Mouse (Mus musculus) liver, embryonic 12.5 days (tissue): ENCODE measurements at regions not wholly inside any gene's neighbourhood (a gene's known extent, or its start where the extent isn't known, plus 50 kb on each side); places are given as distances from the start of the nearest gene placed in this dataset.

Source experiments
- ATAC-seq: fragments of 200-750 bp; cut with Nextera tagmentation; 2 replicates; pipeline ENCODE4 v1.8.0; 2017; ENCODE audit warnings: moderate number of reproducible peaks, mild to moderate bottlenecking, moderate library complexity
- H3K27ac ChIP-seq: fragments of 300-500 bp; sonication (generic); 2 replicates; pipeline ENCODE4 v1.5.1; 2016; ENCODE audit warnings: mild to moderate bottlenecking
- H3K27me3 ChIP-seq: fragments of 300-500 bp; sonication (generic); replicated peaks from 2 replicates; pipeline ENCODE4 v1.6.1; 2016; ENCODE audit warnings: mild to moderate bottlenecking, moderate library complexity
- H3K36me3 ChIP-seq: fragments of 300-500 bp; sonication (generic); 2 replicates; pipeline ENCODE4 v1.6.1; 2016; ENCODE audit warnings: mild to moderate bottlenecking, moderate library complexity
- H3K4me1 ChIP-seq: fragments of 300-500 bp; sonication (generic); 2 replicates; pipeline ENCODE4 v1.6.1; 2016
- H3K4me2 ChIP-seq: fragments of 300-500 bp; sonication (generic); 2 replicates; pipeline ENCODE4 v1.6.1; 2016; ENCODE audit warnings: mild to moderate bottlenecking, moderate library complexity
- H3K4me3 ChIP-seq: fragments of 300-500 bp; sonication (generic); 2 replicates; pipeline ENCODE4 v1.5.1; 2016; ENCODE audit warnings: mild to moderate bottlenecking, moderate library complexity
- H3K9ac ChIP-seq: fragments of 300-500 bp; sonication (generic); 2 replicates; pipeline ENCODE4 v1.6.1; 2016; ENCODE audit warnings: mild to moderate bottlenecking, moderate library complexity
- H3K9me3 ChIP-seq: fragments of 300-500 bp; sonication (generic); replicated peaks from 2 replicates; pipeline ENCODE4 v1.6.1; 2016; ENCODE audit warnings: mild to moderate bottlenecking, moderate library complexity
- WGBS: fragments of 180-500 bp; shearing (Covaris S2); methylation state at CpG from one replicate; pipeline ENCODE4 v1.1.7; 2016; ENCODE audit not compliant: insufficient replicate concordance; 5-methylcytosine and 5-hydroxymethylcytosine counted together

DNA sequence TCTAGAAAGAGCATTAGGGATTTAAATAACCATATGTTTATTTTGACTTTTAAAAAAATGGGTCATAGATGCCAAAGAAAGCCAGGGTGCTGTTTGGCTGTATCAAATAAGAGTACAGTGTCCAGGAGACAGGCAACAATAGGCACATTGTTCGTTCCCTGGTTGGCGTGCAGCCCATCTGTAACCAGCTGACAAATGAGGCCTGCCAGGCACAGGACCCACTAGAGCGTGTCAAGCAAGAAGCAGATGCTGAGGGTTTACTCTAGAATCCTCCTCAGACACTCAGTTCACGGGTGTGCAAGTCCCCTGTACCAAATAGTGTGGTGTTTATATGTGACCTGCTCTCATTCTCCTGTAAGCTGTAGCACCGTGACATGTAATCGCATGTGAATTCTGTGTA is 86.2 kb upstream of the Nck2 start:
- H3K9ac ChIP-seq = no peak overlapping the region
- H3K4me1 ChIP-seq = 0 out of 2 replicates have a peak, but pooled peaks cover 9% of the 10 kb centered on the region
- no peaks in the 10 kb centered on the region for H3K9me3 ChIP-seq
- 78% methylated on average over 6 of the region's 6 CpGs for WGBS
- no peak overlapping the region for H3K4me2 ChIP-seq
- H3K27me3 ChIP-seq = peaks cover 22% of the 10 kb centered on the region
- no peak for ATAC-seq
- H3K27ac ChIP-seq = no peak overlapping the region
- no peaks in the 10 kb centered on the region for H3K36me3 ChIP-seq
- no peak overlapping the region for H3K4me3 ChIP-seq

DNA sequence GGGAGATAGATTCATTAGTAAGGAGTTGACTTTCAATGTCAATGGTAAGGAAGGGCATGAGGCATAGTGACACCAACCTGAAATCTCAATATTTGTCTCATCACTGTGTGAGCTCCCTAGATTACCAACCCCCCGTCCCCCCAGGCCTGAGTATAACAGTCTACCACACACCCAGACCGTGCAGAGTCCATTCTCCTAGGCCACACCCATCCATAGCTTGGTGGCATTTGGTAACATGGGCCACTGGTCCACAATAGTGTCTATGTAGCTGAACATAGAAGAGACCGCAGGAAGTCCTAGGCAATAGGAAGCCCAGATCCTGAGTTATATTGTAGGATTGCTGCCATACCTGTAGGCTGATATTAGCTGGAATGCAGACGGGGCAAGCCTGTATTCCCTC is 84.7 kb upstream of the Nck2 start:
- WGBS = 74% methylated on average over 4 of the region's 4 CpGs
- no peak for ATAC-seq

DNA sequence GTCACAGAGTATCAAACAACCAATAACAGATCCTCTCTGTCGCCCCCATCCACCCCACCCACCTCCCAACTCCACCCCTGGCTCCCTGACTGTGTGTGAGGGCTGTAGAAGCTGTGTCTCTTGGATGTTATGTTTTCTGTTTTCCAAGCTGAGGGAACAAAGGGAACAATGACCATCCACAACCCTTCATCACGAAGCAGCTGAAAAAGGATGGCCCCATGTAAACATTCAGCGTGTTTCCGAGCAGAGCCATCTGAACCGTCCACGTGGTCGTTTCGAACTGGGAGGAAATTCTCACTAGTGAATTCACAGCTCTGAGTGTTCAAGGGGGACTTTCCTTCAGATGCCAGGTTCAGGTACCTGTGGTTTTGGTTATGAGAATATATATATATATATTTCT is 84.1 kb upstream of the Nck2 start:
- Histone ChIP-seq H3K27me3 (peaks cover 31% of the 10 kb centered on the region), H3K4me1 (0 out of 2 replicates have a peak, but pooled peaks cover 9% of the 10 kb centered on the region), H3K27ac (no peak overlapping the region), H3K4me3 (no peak overlapping the region), H3K9ac (no peak overlapping the region), H3K4me2 (no peak overlapping the region), H3K36me3 (no peaks in the 10 kb centered on the region), H3K9me3 (no peaks in the 10 kb centered on the region)
- no peak for ATAC-seq
- WGBS = 68% methylated on average over 8 of the region's 8 CpGs

More for the DNA sequence above, 84.7 kb upstream of the Nck2 start:
- Histone ChIP-seq H3K27me3 (peaks cover 31% of the 10 kb centered on the region), H3K9me3 (no peaks in the 10 kb centered on the region), H3K27ac (no peak overlapping the region), H3K4me1 (0 out of 2 replicates have a peak, but pooled peaks cover 9% of the 10 kb centered on the region), H3K4me3 (no peak overlapping the region), H3K4me2 (no peak overlapping the region), H3K9ac (no peak overlapping the region), H3K36me3 (no peaks in the 10 kb centered on the region)

DNA sequence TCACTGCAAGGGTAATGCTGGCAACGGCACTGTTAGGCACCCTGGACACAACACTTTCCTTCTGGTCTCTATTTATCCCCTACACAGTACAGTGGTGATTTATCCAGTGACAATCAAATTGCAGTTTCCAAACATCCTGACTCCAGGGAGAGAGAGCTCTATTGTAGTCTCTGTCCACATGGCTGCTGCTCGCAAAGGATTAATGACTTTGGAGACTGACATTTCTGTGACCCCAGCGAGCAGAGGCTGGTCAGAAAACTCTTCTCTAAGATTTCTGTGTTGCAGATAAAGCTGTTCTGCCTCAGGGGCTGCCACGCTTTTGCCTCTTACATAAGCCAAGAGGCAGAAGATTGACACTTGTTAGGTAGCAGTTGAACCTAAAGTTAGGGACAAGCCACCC is 83.6 kb upstream of the Nck2 start:
- peaks cover 31% of the 10 kb centered on the region for H3K27me3 ChIP-seq
- 0 out of 2 replicates have a peak, but pooled peaks cover 9% of the 10 kb centered on the region for H3K4me1 ChIP-seq
- H3K4me3 ChIP-seq = no peak overlapping the region
- no peaks in the 10 kb centered on the region for H3K9me3 ChIP-seq
- WGBS = 45% methylated on average over 4 of the region's 4 CpGs
- no peak overlapping the region for H3K9ac ChIP-seq
- no peak overlapping the region for H3K4me2 ChIP-seq
- H3K27ac ChIP-seq = no peak overlapping the region
- no peak for ATAC-seq
- no peaks in the 10 kb centered on the region for H3K36me3 ChIP-seq

DNA sequence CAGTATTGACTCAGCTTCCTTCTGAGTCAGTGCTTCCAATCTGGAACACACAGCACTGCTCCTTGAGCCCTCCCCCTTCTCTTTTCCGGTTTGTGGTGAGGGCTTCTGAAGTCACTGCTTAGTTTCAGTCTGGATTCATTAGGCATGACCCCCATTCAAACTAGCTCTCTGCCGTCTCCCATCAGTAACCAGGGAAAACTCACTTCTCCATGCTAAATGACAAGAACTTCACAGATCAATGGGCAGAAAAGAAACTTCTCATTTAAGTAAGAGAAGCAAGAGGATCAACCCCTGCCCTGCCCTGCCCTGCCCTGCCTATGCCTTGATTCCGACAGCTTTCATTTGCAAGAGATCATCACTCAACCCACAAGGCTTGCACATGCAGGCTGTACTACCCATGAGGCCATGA is 82.9 kb upstream of the Nck2 start:
- H3K27me3 ChIP-seq = peaks cover 31% of the 10 kb centered on the region
- H3K4me2 ChIP-seq = no peak overlapping the region
- H3K9ac ChIP-seq = no peak overlapping the region
- no peaks in the 10 kb centered on the region for H3K9me3 ChIP-seq
- no peak overlapping the region for H3K4me3 ChIP-seq
- 0 out of 2 replicates have a peak, but pooled peaks cover 10% of the 10 kb centered on the region for H3K4me1 ChIP-seq
- H3K27ac ChIP-seq = no peak overlapping the region
- 27% methylated on average over 3 of the region's 3 CpGs for WGBS
- no peaks in the 10 kb centered on the region for H3K36me3 ChIP-seq
- no peak for ATAC-seq

DNA sequence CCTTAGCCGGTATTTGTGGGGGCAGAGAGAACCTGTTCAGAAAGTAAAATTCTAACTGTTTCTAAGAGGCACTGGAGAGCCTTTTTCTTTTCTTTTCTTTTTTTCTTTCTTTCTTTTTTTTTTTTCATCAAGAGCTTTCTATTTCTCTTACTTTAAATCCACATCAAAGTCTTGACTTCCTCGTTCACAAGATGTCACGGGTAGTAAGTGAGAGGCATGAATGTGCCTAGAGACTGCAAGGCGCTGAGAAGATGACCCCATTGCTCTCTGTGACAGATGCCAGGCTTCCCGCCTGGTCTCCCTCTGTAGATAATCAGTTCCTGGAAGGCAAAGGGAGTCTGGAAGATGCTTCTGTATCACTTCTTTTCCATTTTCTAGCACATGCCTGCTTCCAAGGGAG is 82.2 kb upstream of the Nck2 start:
- Histone ChIP-seq H3K9me3 (no peaks in the 10 kb centered on the region), H3K4me3 (no peak overlapping the region), H3K4me2 (no peak overlapping the region), H3K36me3 (no peaks in the 10 kb centered on the region), H3K9ac (no peak overlapping the region), H3K27me3 (peaks cover 31% of the 10 kb centered on the region), H3K4me1 (peaks cover 16% of the 10 kb centered on the region), H3K27ac (no peak overlapping the region)
- ATAC-seq = no peak
- WGBS = 52% methylated on average over 5 of the region's 5 CpGs

DNA sequence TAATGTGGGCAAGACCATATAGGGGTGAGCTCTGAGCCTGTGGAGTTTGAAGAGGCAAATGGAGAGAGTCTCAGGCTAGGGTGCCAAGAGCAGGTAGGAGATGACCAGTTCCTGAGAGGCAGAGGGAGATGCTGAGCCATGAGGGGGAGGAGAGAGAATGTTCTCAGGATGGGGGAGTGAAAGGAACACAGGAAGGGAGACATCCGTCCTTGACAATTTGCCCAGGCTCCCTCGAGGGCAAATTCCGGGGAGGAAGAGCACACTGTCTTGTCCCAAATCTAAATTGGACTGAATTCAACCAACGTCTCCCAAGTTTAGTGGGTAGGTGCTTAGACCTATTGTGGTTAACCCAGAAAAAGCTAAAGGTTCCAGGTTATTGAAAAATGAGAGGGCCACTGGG is 81.2 kb upstream of the Nck2 start:
- Histone ChIP-seq H3K4me1 (peaks cover 27% of the 10 kb centered on the region), H3K4me2 (no peak overlapping the region), H3K9me3 (no peaks in the 10 kb centered on the region), H3K36me3 (no peaks in the 10 kb centered on the region), H3K9ac (no peak overlapping the region), H3K27ac (no peak overlapping the region), H3K4me3 (no peak overlapping the region), H3K27me3 (peaks cover 31% of the 10 kb centered on the region)
- WGBS = 68% methylated on average over 4 of the region's 4 CpGs
- no peak for ATAC-seq

DNA sequence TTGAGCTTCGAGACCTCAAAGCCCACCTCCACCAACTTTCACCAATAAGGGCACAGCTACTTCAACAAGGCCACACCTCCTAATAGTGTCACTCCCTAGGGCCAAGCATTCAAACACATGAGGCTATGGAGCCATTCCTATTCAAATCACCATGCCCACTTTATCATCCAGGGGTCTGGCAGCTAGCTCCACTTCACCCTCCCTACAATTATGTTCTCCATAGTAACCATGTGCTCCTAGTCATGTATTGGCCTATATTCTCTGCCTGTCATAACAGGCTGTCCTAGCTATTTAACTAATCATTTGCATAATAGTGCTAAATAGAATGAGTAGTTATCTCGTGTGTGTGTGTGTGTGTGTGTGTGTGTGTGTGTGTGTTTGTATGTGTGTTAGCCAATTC is 77.9 kb upstream of the Nck2 start:
- ATAC-seq = no peak
- WGBS = 68% methylated on average over 2 of the region's 2 CpGs
- no peak overlapping the region for H3K4me3 ChIP-seq
- peaks cover 21% of the 10 kb centered on the region; the same call in 1 of the 2 replicates for H3K27me3 ChIP-seq
- no peaks in the 10 kb centered on the region for H3K36me3 ChIP-seq
- peaks cover 25% of the 10 kb centered on the region for H3K4me1 ChIP-seq
- H3K9ac ChIP-seq = no peak overlapping the region
- no peaks in the 10 kb centered on the region for H3K9me3 ChIP-seq
- no peak overlapping the region for H3K27ac ChIP-seq
- no peak overlapping the region for H3K4me2 ChIP-seq

DNA sequence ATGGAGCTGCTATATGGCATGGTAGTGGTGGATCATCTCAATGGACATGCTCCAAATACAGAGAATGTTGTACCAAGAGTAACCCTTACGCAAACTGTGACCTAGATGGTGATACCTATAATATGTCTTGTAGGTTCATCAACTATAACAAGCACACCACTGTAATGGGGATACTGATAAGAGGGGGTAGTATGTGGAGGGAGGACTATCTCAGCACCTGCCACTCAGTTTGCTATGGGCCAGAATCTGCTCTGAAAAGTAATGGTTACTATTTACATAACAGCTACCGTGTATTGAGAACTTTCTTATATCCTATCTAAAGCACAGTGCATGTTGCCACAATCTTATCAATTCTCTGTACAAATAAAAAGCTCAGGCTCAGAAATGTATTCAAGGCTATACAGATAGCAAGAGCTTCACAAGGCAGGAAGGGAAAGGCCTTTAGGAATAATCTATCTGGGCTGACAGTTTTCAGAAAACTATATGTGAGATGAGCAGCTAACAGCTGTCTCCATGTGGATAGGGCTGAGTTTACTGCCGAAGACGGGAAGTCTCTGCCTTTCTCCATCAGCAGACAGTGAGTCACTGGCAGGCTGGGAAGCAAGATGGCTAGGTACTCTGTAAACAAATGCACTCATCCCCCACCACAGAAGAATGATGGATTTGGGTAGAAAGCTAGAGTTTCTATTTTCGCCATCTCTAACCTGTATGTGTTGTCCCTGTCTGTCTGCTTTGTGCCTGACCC is 77.1 kb upstream of the Nck2 start:
- H3K27me3 ChIP-seq = peaks cover 16% of the 10 kb centered on the region; the same call in 1 of the 2 replicates
- H3K36me3 ChIP-seq = no peaks in the 10 kb centered on the region

DNA sequence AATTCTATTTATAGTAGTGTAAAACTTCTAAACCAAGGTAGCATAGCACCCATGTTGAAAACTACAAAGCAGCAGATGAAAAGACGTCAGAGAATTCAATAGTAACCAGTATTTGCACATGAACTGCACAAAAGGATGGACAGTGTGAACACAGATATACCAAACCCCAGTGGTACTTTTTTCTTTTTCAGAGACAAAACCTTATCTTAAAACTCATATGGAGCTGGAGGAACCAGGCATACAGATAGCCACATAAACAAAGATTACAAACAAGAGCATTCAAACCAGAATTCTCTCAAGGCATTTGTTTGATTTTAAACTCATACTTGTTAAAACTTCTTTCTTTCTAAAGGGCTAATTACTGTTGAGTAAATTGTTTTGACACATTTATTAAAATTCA is 72.5 kb upstream of the Nck2 start:
- Histone ChIP-seq H3K27me3 (no peaks in the 10 kb centered on the region), H3K27ac (no peak overlapping the region), H3K4me3 (no peak overlapping the region), H3K9me3 (no peaks in the 10 kb centered on the region), H3K4me1 (peaks cover 32% of the 10 kb centered on the region), H3K4me2 (no peak overlapping the region), H3K36me3 (no peaks in the 10 kb centered on the region), H3K9ac (no peak overlapping the region)
- WGBS = 35% methylated on average over 1 of the region's 1 CpGs
- peak; percentile 73 for ATAC-seq

More for the DNA sequence above, 77.1 kb upstream of the Nck2 start:
- peaks cover 33% of the 10 kb centered on the region for H3K4me1 ChIP-seq
- no peaks in the 10 kb centered on the region for H3K9me3 ChIP-seq
- H3K27ac ChIP-seq = no peak overlapping the region
- 0 out of 2 replicates have a peak, but pooled peaks have one; percentile 35 for ATAC-seq
- no peak overlapping the region for H3K4me3 ChIP-seq
- WGBS = 48% methylated on average over 5 of the region's 5 CpGs
- H3K4me2 ChIP-seq = no peak overlapping the region
- H3K9ac ChIP-seq = no peak overlapping the region

DNA sequence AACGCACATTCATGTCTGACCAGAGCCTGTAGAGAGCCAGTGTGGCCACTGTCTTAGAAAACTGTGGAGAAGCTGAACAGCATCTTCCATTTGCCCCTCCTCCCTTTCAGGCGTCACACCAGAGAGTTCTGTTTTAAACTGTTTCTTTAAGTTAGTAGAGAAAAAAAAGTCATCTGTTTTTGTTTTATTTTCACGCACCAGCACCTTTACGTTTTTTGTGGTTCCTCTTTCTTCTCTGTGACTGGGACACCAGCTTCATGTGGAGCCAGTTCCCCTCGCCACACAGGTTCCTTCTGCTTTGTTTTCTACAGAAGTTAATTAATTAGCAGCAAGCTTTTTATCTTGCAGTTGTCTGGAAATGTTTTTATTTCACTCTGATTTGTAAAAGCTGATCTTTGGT is 69.4 kb upstream of the Nck2 start:
- peaks cover 16% of the 10 kb centered on the region; the same call in 1 of the 2 replicates for H3K4me1 ChIP-seq
- H3K9ac ChIP-seq = no peak overlapping the region
- H3K27me3 ChIP-seq = no peaks in the 10 kb centered on the region
- H3K9me3 ChIP-seq = no peaks in the 10 kb centered on the region
- ATAC-seq = no peak
- no peak overlapping the region for H3K4me2 ChIP-seq
- no peaks in the 10 kb centered on the region for H3K36me3 ChIP-seq
- no peak overlapping the region for H3K27ac ChIP-seq
- no peak overlapping the region for H3K4me3 ChIP-seq
- WGBS = 47% methylated on average over 5 of the region's 5 CpGs

DNA sequence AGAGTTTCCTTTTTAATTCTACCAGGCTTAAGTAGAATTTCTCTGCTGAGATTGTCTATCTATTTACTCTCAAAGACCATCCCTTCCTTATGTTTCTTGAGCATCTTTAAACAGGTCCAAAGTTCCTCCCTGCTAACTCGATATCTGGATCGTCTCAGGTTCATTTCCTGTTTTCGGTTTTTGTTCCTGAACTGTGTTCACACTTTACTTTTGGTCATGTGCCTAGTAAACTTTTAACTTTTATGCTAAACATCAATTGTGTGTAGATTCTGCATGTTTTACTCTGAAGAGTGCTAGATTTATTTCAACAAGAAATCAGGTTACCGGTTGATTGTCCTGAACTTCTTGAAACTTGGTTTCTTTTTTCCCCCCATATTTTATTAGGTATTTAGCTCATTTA is 68.5 kb upstream of the Nck2 start:
- no peaks in the 10 kb centered on the region for H3K27me3 ChIP-seq
- no peak overlapping the region for H3K9ac ChIP-seq
- no peaks in the 10 kb centered on the region for H3K9me3 ChIP-seq
- no peak for ATAC-seq
- peaks cover 16% of the 10 kb centered on the region; the same call in 1 of the 2 replicates for H3K4me1 ChIP-seq
- H3K4me3 ChIP-seq = no peak overlapping the region
- no peaks in the 10 kb centered on the region for H3K36me3 ChIP-seq
- no peak overlapping the region for H3K4me2 ChIP-seq
- 78% methylated on average over 4 of the region's 4 CpGs for WGBS
- no peak overlapping the region for H3K27ac ChIP-seq
